Comparison of ENCODE assay signal across 8 mouse cellular contexts in the genomic region with DNA sequence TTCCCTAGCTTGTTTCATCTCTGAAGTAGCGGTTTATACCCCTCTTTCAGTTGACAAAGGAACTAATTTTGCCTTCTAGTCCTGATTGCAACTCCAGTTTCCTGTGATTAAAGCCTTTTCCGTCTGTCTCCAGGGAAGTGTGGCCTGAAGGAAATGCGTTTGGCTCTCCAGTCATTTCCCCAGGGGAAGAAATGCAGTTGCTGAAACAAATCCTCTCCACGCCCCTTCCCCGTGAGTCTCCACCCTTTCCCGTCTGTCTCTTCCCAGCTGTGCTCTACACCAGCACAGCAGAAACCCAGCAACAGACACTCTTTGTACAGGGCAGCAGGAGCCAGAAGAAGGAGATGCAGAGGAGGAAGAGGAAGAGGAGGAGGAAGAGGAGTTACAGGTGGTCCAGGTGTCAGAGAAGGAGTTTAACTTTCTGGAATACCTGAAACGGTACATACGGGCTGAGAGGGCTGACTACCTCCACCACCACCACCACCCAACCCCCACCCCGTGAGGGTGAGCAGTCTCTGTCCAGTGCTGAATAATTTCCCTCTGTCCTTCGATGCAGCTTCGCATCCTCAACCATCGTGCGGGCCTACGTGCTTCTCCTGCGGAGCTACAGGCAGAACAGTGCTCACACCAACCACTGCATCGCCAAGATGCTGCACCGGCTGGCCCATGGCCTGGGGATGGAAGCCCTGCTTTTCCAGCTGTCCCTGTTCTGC. TPM values are rescaled to one million over a fixed set of nuclear protein-coding genes. Genes with fewer than 3 reads are reported as not detected.
DNase-seq lines count a peak whose midpoint lies in the region; ATAC-seq and TF ChIP-seq lines count a peak whose summit lies in the region.

No protein-coding gene starts in this region.

- H3K27me3 ChIP-seq in midbrain, embryonic 13.5 days: no peaks in the 10 kb centered on the region
- no peaks in the 10 kb centered on the region for H3K27me3 ChIP-seq in midbrain, embryonic 10.5 days (ENCODE audit: low read depth, poor library complexity, severe bottlenecking)
- H3K27me3 ChIP-seq in heart, embryonic 12.5 days (replicated peaks): no peaks in the 10 kb centered on the region
- H3K27me3 ChIP-seq in stomach, embryonic 16.5 days (ENCODE audit: control insufficient read depth, insufficient read depth, low read length): no peaks in the 10 kb centered on the region
- H3K27me3 ChIP-seq in thymus, adult 2 months (ENCODE audit: control insufficient read depth, insufficient read depth, low read length): no peaks in the 10 kb centered on the region

- no peak for TF ChIP-seq POLR2A in thymus, adult 2 months (IDR thresholded peaks at IDR 0.05; ENCODE audit: control insufficient read depth, extremely low read depth, insufficient read depth, low read length, poor library complexity)

- H3K4me1 ChIP-seq in midbrain, embryonic 13.5 days (replicated peaks): no peaks in the 10 kb centered on the region
- no peaks in the 10 kb centered on the region for H3K4me1 ChIP-seq in midbrain, embryonic 10.5 days
- peaks cover 10% of the 10 kb centered on the region; the same call in 1 of the 2 replicates for H3K4me1 ChIP-seq in heart, embryonic 12.5 days (replicated peaks)
- no peaks in the 10 kb centered on the region for H3K4me1 ChIP-seq in stomach, embryonic 16.5 days (ENCODE audit: control insufficient read depth, insufficient read depth, low read length)
- H3K4me1 ChIP-seq in thymus, adult 2 months (replicated peaks; ENCODE audit: control insufficient read depth, insufficient read depth, low read length): no peaks in the 10 kb centered on the region

- H3K4me2 ChIP-seq in midbrain, embryonic 13.5 days (replicated peaks): peak overlapping the region; percentile 13; the same call in 1 of the 2 replicates
- H3K4me2 ChIP-seq in heart, embryonic 12.5 days: peak overlapping the region; percentile 42
- H3K4me2 ChIP-seq in stomach, embryonic 16.5 days (ENCODE audit: low read depth, low read length): no peak overlapping the region

- peaks cover 95% of the 10 kb centered on the region for H3K36me3 ChIP-seq in midbrain, embryonic 13.5 days
- H3K36me3 ChIP-seq in midbrain, embryonic 10.5 days: peaks cover 100% of the 10 kb centered on the region
- peaks cover 97% of the 10 kb centered on the region for H3K36me3 ChIP-seq in heart, embryonic 12.5 days
- H3K36me3 ChIP-seq in stomach, embryonic 16.5 days (ENCODE audit: control insufficient read depth, insufficient read depth, low read length): peaks cover 27% of the 10 kb centered on the region; the same call in 1 of the 2 replicates
- H3K36me3 ChIP-seq in thymus, adult 2 months (ENCODE audit: control insufficient read depth, insufficient read depth, low read length): peaks cover 56% of the 10 kb centered on the region

- ATAC-seq in midbrain, embryonic 13.5 days: no peak
- ATAC-seq in heart, embryonic 12.5 days (ENCODE audit: insufficient number of reproducible peaks, low FRiP score): peak; percentile 72; the same call in 1 of the 2 replicates
- ATAC-seq in stomach, embryonic 16.5 days (ENCODE audit: insufficient read depth, low FRiP score): no peak
- no peak for ATAC-seq in megakaryocyte, adult 5-6 weeks (ENCODE audit: poor library complexity, severe bottlenecking)

- no peak overlapping the region for H3K27ac ChIP-seq in midbrain, embryonic 13.5 days
- no peak overlapping the region for H3K27ac ChIP-seq in midbrain, embryonic 10.5 days (replicated peaks)
- peak overlapping the region; percentile 76 for H3K27ac ChIP-seq in heart, embryonic 12.5 days (ENCODE audit: poor library complexity, severe bottlenecking)
- peak overlapping the region; percentile 62 for H3K27ac ChIP-seq in stomach, embryonic 16.5 days (ENCODE audit: low read length)
- no peak overlapping the region for H3K27ac ChIP-seq in thymus, adult 2 months (ENCODE audit: control insufficient read depth, insufficient read depth, low read length)

- DNase-seq in midbrain, embryonic 10.5 days (ENCODE audit: low spot score): no peak
- DNase-seq in kidney, postnatal 25 days: peak; percentile 64 to 80
- DNase-seq in thymus, adult 2 months: no peak
- DNase-seq in thymus, postnatal 36 days: no peak

- no peak for TF ChIP-seq CTCF in thymus, adult 2 months (IDR thresholded peaks at IDR 0.05; ENCODE audit: borderline replicate concordance, control insufficient read depth, extremely low read depth, insufficient read depth, low read length, poor library complexity)

- WGBS in midbrain, embryonic 13.5 days: 84% methylated on average over 17 of the region's 17 CpGs
- 89% methylated on average over 17 of the region's 17 CpGs for WGBS in midbrain, embryonic 10.5 days
- 74% methylated on average over 17 of the region's 17 CpGs for WGBS in heart, embryonic 12.5 days
- WGBS in stomach, embryonic 16.5 days: 81% methylated on average over 17 of the region's 17 CpGs
- WGBS in thymus, adult 2 months: 94% methylated on average over 17 of the region's 17 CpGs

- no peak overlapping the region for H3K4me3 ChIP-seq in midbrain, embryonic 13.5 days (replicated peaks)
- no peak overlapping the region for H3K4me3 ChIP-seq in midbrain, embryonic 10.5 days
- 0 out of 2 replicates have a peak overlapping the region, but pooled peaks have one; percentile 15 for H3K4me3 ChIP-seq in heart, embryonic 12.5 days
- no peak overlapping the region; the same call in 1 of the 2 replicates for H3K4me3 ChIP-seq in stomach, embryonic 16.5 days (replicated peaks; ENCODE audit: low read length)
- no peak overlapping the region for H3K4me3 ChIP-seq in thymus, adult 2 months (ENCODE audit: control insufficient read depth, insufficient read depth, low read length)

- H3K9me3 ChIP-seq in midbrain, embryonic 13.5 days: no peaks in the 10 kb centered on the region
- no peaks in the 10 kb centered on the region for H3K9me3 ChIP-seq in midbrain, embryonic 10.5 days (replicated peaks)
- H3K9me3 ChIP-seq in heart, embryonic 12.5 days (replicated peaks): no peaks in the 10 kb centered on the region
- H3K9me3 ChIP-seq in stomach, embryonic 16.5 days (replicated peaks; ENCODE audit: control insufficient read depth, low read length): no peaks in the 10 kb centered on the region

- no peak overlapping the region; the same call in none of the 2 replicates for H3K9ac ChIP-seq in midbrain, embryonic 13.5 days (replicated peaks)
- H3K9ac ChIP-seq in heart, embryonic 12.5 days: no peak overlapping the region
- no peak overlapping the region for H3K9ac ChIP-seq in stomach, embryonic 16.5 days (ENCODE audit: low read length)

RNA-seq across cellular contexts. Expression of gene Apon, which starts 6.7 kb away (rescaled TPM):
- 0.15 and 0.23 TPM in 2 replicates for polyA plus RNA-seq in midbrain, embryonic 13.5 days (2015; fragmentation: Nextera tagmentation; extraction: Ambion mirVana)
- polyA plus RNA-seq in midbrain, embryonic 10.5 days (2016; fragmentation: Nextera tagmentation; extraction: Ambion mirVana): 0.73 and 0.77 TPM in 2 replicates
- polyA plus RNA-seq in heart, embryonic 12.5 days (2016; fragmentation: Nextera tagmentation; extraction: Ambion mirVana): 0.20 and 0.31 TPM in 2 replicates
- 0.52 and 0.66 TPM in 2 replicates for polyA plus RNA-seq in stomach, embryonic 16.5 days (2015; fragmentation: Nextera tagmentation; extraction: Ambion mirVana)
- 0.39 and 0.96 TPM in 2 replicates for polyA plus RNA-seq in thymus, adult 2 months (2012; rRNA removed)
- total RNA-seq in megakaryocyte, adult 5-6 weeks (2015): 0.36 TPM in 1 of 2 replicates, not detected in the other
- total RNA-seq in megakaryocyte, adult 5-6 weeks (2017): 1.2 TPM in 1 of 2 replicates, not detected in the other

RNA-seq across cellular contexts. Expression of gene Timeless, which starts 15.3 kb away (rescaled TPM):
- polyA plus RNA-seq in midbrain, embryonic 13.5 days (2015; fragmentation: Nextera tagmentation; extraction: Ambion mirVana): 27.7 and 28.6 TPM in 2 replicates
- 86.6 and 89.4 TPM in 2 replicates for polyA plus RNA-seq in midbrain, embryonic 10.5 days (2016; fragmentation: Nextera tagmentation; extraction: Ambion mirVana)
- polyA plus RNA-seq in heart, embryonic 12.5 days (2016; fragmentation: Nextera tagmentation; extraction: Ambion mirVana): 37.6 and 44.5 TPM in 2 replicates
- 30.4 and 35.0 TPM in 2 replicates for polyA plus RNA-seq in stomach, embryonic 16.5 days (2015; fragmentation: Nextera tagmentation; extraction: Ambion mirVana)
- 21.3 and 29.3 TPM in 2 replicates for polyA plus RNA-seq in thymus, adult 2 months (2012; rRNA removed)
- total RNA-seq in megakaryocyte, adult 5-6 weeks (2015): 14.1 and 16.1 TPM in 2 replicates
- total RNA-seq in megakaryocyte, adult 5-6 weeks (2017): 33.2 and 34.2 TPM in 2 replicates

RNA-seq across cellular contexts. Expression of gene Apof, which starts 21.3 kb away (rescaled TPM):
- not detected in 2 replicates for polyA plus RNA-seq in midbrain, embryonic 13.5 days (2015; fragmentation: Nextera tagmentation; extraction: Ambion mirVana)
- not detected in 2 replicates for polyA plus RNA-seq in midbrain, embryonic 10.5 days (2016; fragmentation: Nextera tagmentation; extraction: Ambion mirVana)
- 0.45 TPM in 1 of 2 replicates, not detected in the other for polyA plus RNA-seq in heart, embryonic 12.5 days (2016; fragmentation: Nextera tagmentation; extraction: Ambion mirVana)
- 5.7 and 7.3 TPM in 2 replicates for polyA plus RNA-seq in stomach, embryonic 16.5 days (2015; fragmentation: Nextera tagmentation; extraction: Ambion mirVana)
- polyA plus RNA-seq in thymus, adult 2 months (2012; rRNA removed): 0.38 and 4.1 TPM in 2 replicates
- 0.21 TPM in 1 of 2 replicates, not detected in the other for total RNA-seq in megakaryocyte, adult 5-6 weeks (2015)
- total RNA-seq in megakaryocyte, adult 5-6 weeks (2017): not detected in 2 replicates

RNA-seq across cellular contexts. Expression of gene Mip, which starts 21.5 kb away (rescaled TPM):
- polyA plus RNA-seq in midbrain, embryonic 13.5 days (2015; fragmentation: Nextera tagmentation; extraction: Ambion mirVana): 0.16 and 0.32 TPM in 2 replicates
- polyA plus RNA-seq in midbrain, embryonic 10.5 days (2016; fragmentation: Nextera tagmentation; extraction: Ambion mirVana): 0.21 TPM in 1 of 2 replicates, not detected in the other
- polyA plus RNA-seq in heart, embryonic 12.5 days (2016; fragmentation: Nextera tagmentation; extraction: Ambion mirVana): not detected in 2 replicates
- polyA plus RNA-seq in stomach, embryonic 16.5 days (2015; fragmentation: Nextera tagmentation; extraction: Ambion mirVana): not detected in 2 replicates
- 0.19 and 0.24 TPM in 2 replicates for polyA plus RNA-seq in thymus, adult 2 months (2012; rRNA removed)
- not detected in 2 replicates for total RNA-seq in megakaryocyte, adult 5-6 weeks (2015)
- 0.33 TPM in 1 of 2 replicates, not detected in the other for total RNA-seq in megakaryocyte, adult 5-6 weeks (2017)

RNA-seq across cellular contexts. Expression of gene Stat2, which starts 23.2 kb away (rescaled TPM):
- polyA plus RNA-seq in midbrain, embryonic 13.5 days (2015; fragmentation: Nextera tagmentation; extraction: Ambion mirVana): 19.3 and 20.0 TPM in 2 replicates
- polyA plus RNA-seq in midbrain, embryonic 10.5 days (2016; fragmentation: Nextera tagmentation; extraction: Ambion mirVana): 12.6 and 16.1 TPM in 2 replicates
- polyA plus RNA-seq in heart, embryonic 12.5 days (2016; fragmentation: Nextera tagmentation; extraction: Ambion mirVana): 11.2 and 12.2 TPM in 2 replicates
- 14.1 and 16.1 TPM in 2 replicates for polyA plus RNA-seq in stomach, embryonic 16.5 days (2015; fragmentation: Nextera tagmentation; extraction: Ambion mirVana)
- polyA plus RNA-seq in thymus, adult 2 months (2012; rRNA removed): 54.9 and 62.0 TPM in 2 replicates
- total RNA-seq in megakaryocyte, adult 5-6 weeks (2015): 25.5 and 28.5 TPM in 2 replicates
- 20.2 and 33.6 TPM in 2 replicates for total RNA-seq in megakaryocyte, adult 5-6 weeks (2017)

Comparison
In these comparisons a context has a peak if more than half of its experiments do, and no peak if none do; other contexts are left out.
1. H3K27ac ChIP-seq: peak in heart, embryonic 12.5 days (single experiment) and stomach, embryonic 16.5 days (single experiment); none in midbrain, embryonic 13.5 days (single experiment), midbrain, embryonic 10.5 days (single experiment) and thymus, adult 2 months (single experiment).
2. DNase-seq: peak in kidney, postnatal 25 days (2 of 2); none in midbrain, embryonic 10.5 days (single experiment), thymus, adult 2 months (single experiment) and thymus, postnatal 36 days (0 of 2).